Mouse (Mus musculus) layer of hippocampus, postnatal 36 days (tissue): ENCODE results near the gene Krt78. TPM values are rescaled to one million over a fixed set of nuclear protein-coding genes. Genes with fewer than 3 reads are reported as not detected.

Source experiments
- total RNA-seq, 2 experiments: library from RNA; stranded (reverse); gene quantifications; 2 replicates each; pipeline ENCODE4 v1.2.3; 2021

The Krt78 gene
- total RNA-seq, 2 experiments from 2014 or later = not detected

Other genes starting within 250 kb of the Krt78 start
- gene Krt5, start 241.4 kb downstream of the Krt78 start, total RNA-seq = under 1 TPM; 0.56 to 0.85 TPM
- not detected for gene Krt71, start 211.2 kb downstream of the Krt78 start, total RNA-seq
- gene Krt72, start 167.8 kb downstream of the Krt78 start, total RNA-seq = not detected
- 1 to 10 TPM; 5.8 to 8.1 TPM for gene Krt73, start 151.9 kb downstream of the Krt78 start, total RNA-seq
- 1 to 10 TPM; 4.6 to 6.4 TPM for gene Krt2, start 136.1 kb downstream of the Krt78 start, total RNA-seq
- gene Krt1, start 103.5 kb downstream of the Krt78 start, total RNA-seq = 1 to 10 TPM; 3.5 to 4.6 TPM
- 10 to 100 TPM in 1 of 2 experiments, 1 to 10 TPM in 1; 9.2 to 10.1 TPM for gene Krt77, start 84.6 kb downstream of the Krt78 start, total RNA-seq
- not detected for gene Krt76, start 61.4 kb downstream of the Krt78 start, total RNA-seq
- gene Krt4, start 29.6 kb downstream of the Krt78 start, total RNA-seq = not detected
- gene Krt79, start 14.0 kb downstream of the Krt78 start, total RNA-seq = not detected
- under 1 TPM in 1 of 2 experiments, not detected in 1; 0.18 TPM for gene Krt8, start 50.2 kb upstream of the Krt78 start, total RNA-seq
- gene Krt18, start 73.9 kb upstream of the Krt78 start, total RNA-seq = under 1 TPM in 1 of 2 experiments, not detected in 1; 0.71 TPM
- gene Eif4b, start 119.5 kb upstream of the Krt78 start, total RNA-seq = 100 to 1,000 TPM; 179 to 182 TPM
- gene Tns2, start 146.1 kb upstream of the Krt78 start, total RNA-seq = 10 to 100 TPM; 10.7 to 22.0 TPM
- gene Spryd3, start 181.9 kb upstream of the Krt78 start, total RNA-seq = 100 to 1,000 TPM; 141 to 151 TPM
- gene Igfbp6, start 190.1 kb upstream of the Krt78 start, total RNA-seq = 1 to 10 TPM; 8.2 to 8.9 TPM
- gene Soat2, start 196.2 kb upstream of the Krt78 start, total RNA-seq = under 1 TPM in 1 of 2 experiments, not detected in 1; 0.23 TPM
- 10 to 100 TPM; 68.8 to 69.4 TPM for gene Zfp740, start 249.0 kb upstream of the Krt78 start, total RNA-seq